Mouse (Mus musculus) heart, adult 8-10 months (tissue): ENCODE measurements around the gene Eya2. TPM values are rescaled to one million over a fixed set of nuclear protein-coding genes. Genes with fewer than 3 reads are reported as not detected.

Source experiments
- DNase-seq: peaks from one replicate; pipeline ENCODE4 v3.0.0; 2022; ENCODE audit warnings: low spot score
- total RNA-seq, 4 experiments: library from RNA; stranded (reverse); gene quantifications; 2 replicates each; pipeline ENCODE4 v1.2.4; 2022

Gene Eya2
- total RNA-seq, 4 experiments from 2014 or later = 0.65 to 1.2 (median 1.1) TPM

GRCm38 (mm10) chr2:165817437-165817836, 222.6 kb downstream of the Eya2 start:
- no peak for DNase-seq

GRCm38 (mm10) chr2:165818570-165818969, 223.7 kb downstream of the Eya2 start:
- no peak for DNase-seq

DNA sequence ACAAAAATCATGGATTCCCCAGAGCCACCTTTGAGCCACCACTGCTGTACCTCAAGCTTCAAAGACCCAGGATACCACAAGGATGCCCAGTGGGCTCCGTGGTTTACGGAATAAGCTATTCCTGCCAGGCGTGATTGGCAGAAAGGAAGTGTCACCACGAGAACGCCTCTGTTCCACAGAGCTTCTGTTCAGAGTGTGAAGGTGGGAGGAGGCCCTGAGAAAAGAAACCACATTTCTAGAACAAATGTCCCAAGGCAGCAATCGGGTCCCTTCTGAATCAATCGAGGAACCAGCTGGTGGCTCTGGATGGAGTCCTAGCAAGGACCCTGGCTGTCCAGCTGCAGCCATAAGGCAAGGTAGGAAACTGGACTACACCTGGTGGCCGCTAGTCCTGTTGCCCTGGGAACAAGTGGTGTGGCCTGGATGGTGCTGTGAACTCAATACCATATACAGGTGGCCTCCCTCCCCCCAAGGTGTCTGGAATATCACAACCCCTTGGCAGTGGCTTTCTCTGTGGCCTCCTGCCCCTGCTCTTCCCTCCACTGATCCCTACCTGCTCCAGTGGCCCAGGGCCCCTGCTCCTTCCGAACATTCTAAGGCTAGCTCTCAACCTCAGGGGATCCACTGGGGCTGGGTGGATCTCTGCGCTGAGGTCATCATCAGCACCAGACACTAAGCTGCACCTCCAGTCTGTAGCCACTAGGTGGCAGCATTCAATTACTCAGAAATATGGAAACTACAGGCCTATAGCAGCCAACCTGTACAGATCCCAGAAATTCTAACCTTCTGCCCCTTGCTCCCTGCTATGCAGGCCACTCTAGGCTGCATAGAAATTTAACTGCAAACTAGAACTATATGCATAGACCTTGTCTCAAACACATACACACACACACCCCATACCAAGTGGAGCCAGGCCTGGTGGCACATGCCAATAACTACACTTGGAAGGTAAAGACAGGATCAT, 224.4 kb downstream of the Eya2 start:
- peak; percentile 83 for DNase-seq

DNA sequence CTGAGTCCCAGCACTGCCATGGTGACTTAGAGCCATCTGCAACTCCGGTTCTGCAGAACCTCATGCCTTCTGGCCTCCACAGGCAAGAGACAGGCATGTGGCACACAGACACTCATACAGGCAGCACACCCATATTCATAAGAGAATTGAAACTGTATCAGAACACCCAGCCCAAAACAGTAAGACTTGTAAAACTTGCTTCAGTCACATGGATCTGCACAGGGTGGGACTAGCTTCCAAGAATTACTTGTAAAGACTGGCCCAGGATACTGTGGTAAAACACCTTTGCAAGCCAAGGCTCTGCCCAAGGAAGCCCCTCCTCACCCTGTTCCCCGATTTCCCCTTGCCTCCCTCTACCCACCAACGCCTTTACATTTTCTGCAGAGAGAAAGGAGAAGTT, 225.2 kb downstream of the Eya2 start:
- DNase-seq = no peak

DNA sequence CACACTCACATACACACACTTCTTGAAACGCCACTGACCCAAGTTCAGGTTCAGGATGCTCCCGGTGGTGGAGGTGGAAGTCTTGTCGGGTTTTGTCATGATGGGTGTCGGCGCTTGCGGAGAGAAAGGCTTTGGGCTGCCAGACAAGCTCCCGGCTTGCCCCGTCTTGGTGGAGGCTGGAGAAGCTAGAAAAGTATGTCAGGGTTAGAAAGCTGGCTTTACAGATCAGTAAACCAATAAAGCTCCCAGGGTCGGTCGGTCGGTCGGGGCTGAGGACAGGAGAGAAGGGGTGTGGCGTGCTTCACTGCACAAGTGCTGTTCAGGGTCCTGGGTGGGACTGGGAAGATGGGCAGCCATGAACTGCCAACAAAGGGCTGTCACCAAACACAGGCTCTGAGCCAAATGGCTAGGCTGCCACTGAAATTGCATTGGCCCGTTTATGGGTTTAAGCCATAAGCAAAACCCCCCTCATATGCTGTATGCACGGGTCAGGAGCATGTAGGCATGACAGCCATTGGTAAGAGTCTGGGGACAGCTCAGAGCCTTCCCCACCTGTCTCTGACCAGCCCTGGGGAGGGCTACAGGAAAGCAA, 225.8 kb downstream of the Eya2 start:
- DNase-seq = no peak

Other genes with a start within 250 kb of the Eya2 start
- not detected for gene Zfp663, start 226.3 kb upstream of the Eya2 start, total RNA-seq
- gene Zfp334, start 206.8 kb upstream of the Eya2 start, total RNA-seq = 1 to 10 TPM; 2.2 to 2.6 (median 2.6) TPM
- gene Ocstamp, start 194.6 kb upstream of the Eya2 start, total RNA-seq = not detected
- under 1 TPM; 0.09 to 0.69 (median 0.20) TPM for gene Slc13a3, start 121.8 kb upstream of the Eya2 start, total RNA-seq
- 10 to 100 TPM in 2 of 4 experiments, 1 to 10 TPM in 2; 8.3 to 12.4 (median 9.4) TPM for gene Trp53rka, start 101.7 kb upstream of the Eya2 start, total RNA-seq
- gene Slc2a10, start 91.2 kb upstream of the Eya2 start, total RNA-seq = 1 to 10 TPM; 6.2 to 8.2 (median 7.7) TPM